Mouse (Mus musculus): ENCODE measurements around the gene Glipr2. TPM values are rescaled to one million over a fixed set of nuclear protein-coding genes. Genes with fewer than 3 reads are reported as not detected.

Glipr2 gene
- polyA plus RNA-seq (2015; fragmentation: Nextera tagmentation; extraction: Ambion mirVana): 51.3 and 56.4 TPM in 2 replicates

GRCm38 (mm10) chr4:43957292-43957845 is at the start of gene Glipr2:
TSS of gene Glipr2 (plus strand) at chr4:43957401.
- H3K27me3 ChIP-seq: 0 out of 2 replicates have a peak, but pooled peaks cover 7% of the 10 kb centered on the region
- peak; percentile 75 for ATAC-seq (ENCODE audit: insufficient read depth)
- H3K4me3 ChIP-seq (replicated peaks): peak within 1 kb of the TSS; percentile 77
- H3K9me3 ChIP-seq (replicated peaks): no peaks in the 10 kb centered on the region
- WGBS (ENCODE audit: insufficient replicate concordance): under 1% methylated on average over 45 of the region's 45 CpGs
- peak within 1 kb of the TSS; percentile 68 for H3K9ac ChIP-seq
- peak within 1 kb of the TSS; percentile 97 for H3K4me2 ChIP-seq
- H3K36me3 ChIP-seq (replicated peaks): no peaks in the 10 kb centered on the region
- peak within 1 kb of the TSS; percentile 79 for H3K27ac ChIP-seq (replicated peaks)
- peaks cover 57% of the 10 kb centered on the region for H3K4me1 ChIP-seq (replicated peaks)

- H3K9me3 ChIP-seq (replicated peaks): no peaks in the 10 kb centered on the region
- WGBS (ENCODE audit: insufficient replicate concordance): 83% methylated on average over 5 of the region's 5 CpGs
These were observed 39.0 kb upstream of the Glipr2 start for GRCm38 (mm10) chr4:43918221-43918620.

GRCm38 (mm10) chr4:43920602-43921001 is 36.6 kb upstream of the Glipr2 start:
- Histone ChIP-seq H3K27me3 (no peaks in the 10 kb centered on the region), H3K36me3 (replicated peaks) (no peaks in the 10 kb centered on the region), H3K9ac (no peak overlapping the region), H3K4me3 (replicated peaks) (no peak overlapping the region), H3K4me2 (no peak overlapping the region), H3K9me3 (replicated peaks) (no peaks in the 10 kb centered on the region), H3K27ac (replicated peaks) (no peak overlapping the region), H3K4me1 (replicated peaks) (no peaks in the 10 kb centered on the region)
- no peak for ATAC-seq (ENCODE audit: insufficient read depth)
- 61% methylated on average over 1 of the region's 1 CpGs for WGBS (ENCODE audit: insufficient replicate concordance)

More at GRCm38 (mm10) chr4:43918221-43918620, 39.0 kb upstream of the Glipr2 start:
- Histone ChIP-seq H3K4me2 (no peak overlapping the region), H3K4me1 (replicated peaks) (no peaks in the 10 kb centered on the region), H3K36me3 (replicated peaks) (no peaks in the 10 kb centered on the region), H3K27ac (replicated peaks) (no peak overlapping the region), H3K4me3 (replicated peaks) (no peak overlapping the region), H3K27me3 (no peaks in the 10 kb centered on the region), H3K9ac (no peak overlapping the region)
- ATAC-seq (ENCODE audit: insufficient read depth): no peak

- Histone ChIP-seq H3K27ac (replicated peaks) (no peak overlapping the region), H3K4me3 (replicated peaks) (no peak overlapping the region), H3K4me1 (replicated peaks) (no peaks in the 10 kb centered on the region), H3K9me3 (replicated peaks) (no peaks in the 10 kb centered on the region), H3K4me2 (no peak overlapping the region), H3K9ac (no peak overlapping the region), H3K27me3 (no peaks in the 10 kb centered on the region), H3K36me3 (replicated peaks) (no peaks in the 10 kb centered on the region)
- ATAC-seq (ENCODE audit: insufficient read depth): no peak
- WGBS (ENCODE audit: insufficient replicate concordance): 60% methylated on average over 6 of the region's 6 CpGs
These were observed 32.1 kb upstream of the Glipr2 start for GRCm38 (mm10) chr4:43925125-43925524.

DNA sequence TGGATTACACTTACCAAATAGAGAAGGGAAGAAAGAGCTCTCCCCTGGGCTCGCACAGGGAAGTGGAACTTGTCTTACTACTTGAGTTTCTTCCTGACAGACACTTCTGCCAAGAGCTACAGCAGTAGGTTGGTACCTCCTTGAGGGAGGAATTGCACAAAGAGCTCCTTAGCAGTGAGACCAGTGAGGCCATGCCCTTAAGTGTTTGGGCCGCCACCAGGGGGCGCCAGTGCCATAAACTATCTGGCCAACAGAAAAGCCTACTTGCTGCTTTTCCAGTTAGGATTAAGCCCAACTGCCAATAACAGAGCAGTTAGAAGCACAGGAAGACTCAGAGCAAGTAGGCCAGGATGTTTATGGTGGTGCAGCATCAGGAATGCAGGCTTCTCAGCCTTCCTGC is 31.4 kb upstream of the Glipr2 start:
- Histone ChIP-seq H3K36me3 (replicated peaks) (no peaks in the 10 kb centered on the region), H3K4me2 (no peak overlapping the region), H3K4me1 (replicated peaks) (no peaks in the 10 kb centered on the region), H3K9ac (no peak overlapping the region), H3K27ac (replicated peaks) (no peak overlapping the region), H3K9me3 (replicated peaks) (no peaks in the 10 kb centered on the region), H3K27me3 (no peaks in the 10 kb centered on the region), H3K4me3 (replicated peaks) (no peak overlapping the region)
- 7% methylated on average over 3 of the region's 3 CpGs for WGBS (ENCODE audit: insufficient replicate concordance)
- ATAC-seq (ENCODE audit: insufficient read depth): no peak

- Histone ChIP-seq H3K4me1 (replicated peaks) (no peaks in the 10 kb centered on the region), H3K27ac (replicated peaks) (no peak overlapping the region), H3K36me3 (replicated peaks) (no peaks in the 10 kb centered on the region), H3K9ac (no peak overlapping the region), H3K27me3 (no peaks in the 10 kb centered on the region), H3K4me2 (no peak overlapping the region), H3K4me3 (replicated peaks) (no peak overlapping the region), H3K9me3 (replicated peaks) (no peaks in the 10 kb centered on the region)
- 81% methylated on average over 3 of the region's 3 CpGs for WGBS (ENCODE audit: insufficient replicate concordance)
- no peak for ATAC-seq (ENCODE audit: insufficient read depth)
These were observed 29.4 kb upstream of the Glipr2 start for GRCm38 (mm10) chr4:43927826-43928225.

DNA sequence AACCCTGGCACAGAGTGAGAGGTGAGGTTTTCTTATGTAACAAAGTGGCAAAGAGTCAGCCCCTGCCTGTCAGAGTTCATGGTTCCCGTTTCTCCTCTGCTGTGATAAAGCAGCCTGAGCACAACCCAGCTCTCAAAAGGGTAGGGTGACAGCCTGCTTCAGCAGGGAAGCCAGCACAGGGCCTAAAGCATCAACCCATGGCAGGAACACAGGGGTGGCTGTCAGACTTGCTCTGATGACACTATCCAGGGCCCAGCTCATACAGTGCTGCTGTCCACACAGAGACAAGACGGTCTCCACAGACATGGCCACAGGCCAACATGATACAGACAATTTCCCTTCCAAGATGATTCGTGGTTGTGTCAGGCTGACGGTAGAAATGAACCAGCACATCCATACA is 25.3 kb upstream of the Glipr2 start:
- H3K27ac ChIP-seq (replicated peaks): no peak overlapping the region
- no peaks in the 10 kb centered on the region for H3K27me3 ChIP-seq
- peaks cover 3% of the 10 kb centered on the region for H3K4me1 ChIP-seq (replicated peaks)
- 40% methylated on average over 4 of the region's 4 CpGs for WGBS (ENCODE audit: insufficient replicate concordance)
- 0 out of 2 replicates have a peak, but pooled peaks have one; percentile 28 for ATAC-seq (ENCODE audit: insufficient read depth)
- no peak overlapping the region for H3K4me3 ChIP-seq (replicated peaks)
- no peak overlapping the region for H3K9ac ChIP-seq
- H3K4me2 ChIP-seq: no peak overlapping the region
- no peaks in the 10 kb centered on the region for H3K36me3 ChIP-seq (replicated peaks)
- no peaks in the 10 kb centered on the region for H3K9me3 ChIP-seq (replicated peaks)

DNA sequence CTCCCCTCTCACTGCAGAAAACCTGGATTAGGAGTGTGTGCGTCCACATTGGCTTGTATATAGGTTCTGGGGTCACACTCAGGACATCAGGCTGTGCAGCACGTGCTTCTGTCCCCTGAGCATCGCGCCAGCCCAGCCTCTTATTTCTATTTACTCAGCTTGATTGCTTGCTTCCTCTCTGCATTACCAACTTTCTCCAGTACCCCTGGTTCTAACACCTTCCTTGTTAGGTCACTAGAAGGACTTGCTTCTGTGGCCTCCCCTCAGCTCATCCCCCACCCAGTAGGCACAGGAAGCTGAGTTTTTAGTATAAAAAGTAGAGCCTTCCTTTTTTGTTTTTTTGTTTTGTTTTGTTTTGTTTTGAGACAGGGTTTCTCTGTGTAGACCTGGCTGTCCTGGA is 21.0 kb upstream of the Glipr2 start:
- H3K9me3 ChIP-seq (replicated peaks): no peaks in the 10 kb centered on the region
- H3K36me3 ChIP-seq (replicated peaks): no peaks in the 10 kb centered on the region
- no peaks in the 10 kb centered on the region for H3K27me3 ChIP-seq
- H3K4me1 ChIP-seq (replicated peaks): peaks cover 10% of the 10 kb centered on the region
- H3K9ac ChIP-seq: no peak overlapping the region
- no peak overlapping the region for H3K4me2 ChIP-seq
- H3K27ac ChIP-seq (replicated peaks): no peak overlapping the region
- WGBS (ENCODE audit: insufficient replicate concordance): 81% methylated on average over 4 of the region's 4 CpGs
- ATAC-seq (ENCODE audit: insufficient read depth): no peak
- H3K4me3 ChIP-seq (replicated peaks): no peak overlapping the region

GRCm38 (mm10) chr4:43936749-43937674 is 20.2 kb upstream of the Glipr2 start:
- Histone ChIP-seq H3K4me1 (replicated peaks) (peaks cover 10% of the 10 kb centered on the region), H3K9ac (no peak overlapping the region), H3K36me3 (replicated peaks) (no peaks in the 10 kb centered on the region), H3K27ac (replicated peaks) (peak overlapping the region; percentile 55), H3K4me2 (no peak overlapping the region), H3K4me3 (replicated peaks) (no peak overlapping the region; the same call in 1 of the 2 replicates), H3K27me3 (no peaks in the 10 kb centered on the region), H3K9me3 (replicated peaks) (no peaks in the 10 kb centered on the region)
- WGBS (ENCODE audit: insufficient replicate concordance): 27% methylated on average over 14 of the region's 14 CpGs
- ATAC-seq (ENCODE audit: insufficient read depth): peak; percentile 40; the same call in 1 of the 2 replicates

DNA sequence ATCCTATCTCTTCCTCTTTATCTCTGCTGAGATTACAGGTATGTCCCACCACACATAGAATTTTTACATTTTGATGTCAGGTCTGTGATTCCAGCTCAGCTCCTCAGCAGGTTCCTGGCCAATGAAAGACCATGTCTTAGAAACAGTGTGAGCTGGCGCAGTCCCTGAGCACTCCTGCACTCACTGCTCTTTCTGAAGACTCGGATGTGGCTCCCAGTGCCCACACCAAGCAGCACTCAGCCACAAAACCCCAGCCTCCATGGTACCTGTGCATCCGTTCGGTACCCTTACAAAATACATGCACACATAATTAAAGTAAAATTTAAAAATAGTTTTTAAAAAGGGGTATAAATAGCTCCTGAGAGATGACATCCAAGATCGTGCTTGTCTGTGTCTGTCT is 15.9 kb upstream of the Glipr2 start:
- 67% methylated on average over 5 of the region's 5 CpGs for WGBS (ENCODE audit: insufficient replicate concordance)
- no peaks in the 10 kb centered on the region for H3K9me3 ChIP-seq (replicated peaks)
- H3K9ac ChIP-seq: no peak overlapping the region
- H3K4me3 ChIP-seq (replicated peaks): no peak overlapping the region
- H3K27me3 ChIP-seq: no peaks in the 10 kb centered on the region
- H3K4me2 ChIP-seq: no peak overlapping the region
- no peak for ATAC-seq (ENCODE audit: insufficient read depth)
- no peak overlapping the region for H3K27ac ChIP-seq (replicated peaks)
- no peaks in the 10 kb centered on the region for H3K36me3 ChIP-seq (replicated peaks)
- H3K4me1 ChIP-seq (replicated peaks): peaks cover 10% of the 10 kb centered on the region

DNA sequence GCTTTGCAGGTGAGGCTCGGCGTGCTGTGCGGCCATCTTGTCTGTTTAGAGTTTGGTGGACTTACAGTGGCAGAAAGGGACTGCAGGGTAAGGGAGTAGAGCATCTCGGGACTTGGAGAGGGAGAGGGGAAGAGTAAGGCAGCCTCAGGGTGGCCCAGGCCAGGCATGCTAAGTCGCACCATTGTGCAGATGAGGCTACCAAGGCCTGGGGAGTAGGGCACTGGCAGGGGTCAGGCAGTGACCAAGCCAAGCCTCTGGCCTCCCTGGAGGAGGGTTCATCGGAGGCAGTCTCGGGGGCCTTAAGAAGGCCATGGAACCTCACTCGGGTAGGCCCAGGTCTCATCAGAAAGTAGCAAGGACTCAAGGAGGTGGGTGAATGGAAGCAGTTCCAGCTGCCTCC is 14.8 kb upstream of the Glipr2 start:
- Histone ChIP-seq H3K27me3 (no peaks in the 10 kb centered on the region), H3K36me3 (replicated peaks) (no peaks in the 10 kb centered on the region), H3K9me3 (replicated peaks) (no peaks in the 10 kb centered on the region), H3K4me2 (no peak overlapping the region), H3K4me1 (replicated peaks) (peaks cover 1% of the 10 kb centered on the region; the same call in 1 of the 2 replicates), H3K4me3 (replicated peaks) (no peak overlapping the region), H3K9ac (no peak overlapping the region), H3K27ac (replicated peaks) (no peak overlapping the region)
- ATAC-seq (ENCODE audit: insufficient read depth): no peak
- WGBS (ENCODE audit: insufficient replicate concordance): 75% methylated on average over 8 of the region's 8 CpGs
